Comparison of ENCODE assay signal across 16 mouse cellular contexts in the genomic region with DNA sequence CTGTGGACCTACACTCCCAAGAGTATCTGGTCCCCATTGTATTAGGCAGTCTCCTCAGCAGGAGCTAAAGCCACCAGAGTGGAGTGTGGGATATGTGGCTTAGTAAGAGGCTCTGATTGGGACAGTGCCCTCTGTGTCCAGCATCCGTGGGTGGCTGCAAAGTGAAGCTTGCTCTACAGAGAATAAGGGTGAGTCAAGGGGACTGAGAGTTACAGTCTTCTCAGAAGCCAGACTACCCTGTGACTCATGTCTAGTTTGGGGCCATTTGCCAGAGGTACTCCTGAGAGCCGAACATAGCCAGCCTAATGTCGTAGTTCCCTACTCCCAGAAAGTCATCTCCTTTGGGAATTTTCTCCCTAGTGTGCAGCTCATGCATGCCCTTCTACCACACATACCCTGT. TPM values are rescaled to one million over a fixed set of nuclear protein-coding genes. Genes with fewer than 3 reads are reported as not detected.
DNase-seq lines count a peak whose midpoint lies in the region; ATAC-seq and TF ChIP-seq lines count a peak whose summit lies in the region.
"Had no signal": no experiment of that assay in that cellular context is flagged by ENCODE, and none has a peak within 500 bp of the region (broad histone marks: within the 10 kb centered on the region; RNA-seq: fewer than 3 reads in every experiment).

No protein-coding gene starts in this region.

- ATAC-seq in liver, postnatal 0 days = no peak
- ATAC-seq in liver, embryonic 12.5 days = no peak
- no peak for ATAC-seq in erythroid progenitor cell, adult 5-6 weeks (replicated peaks; ENCODE audit: low FRiP score, poor library complexity, severe bottlenecking)
- ATAC-seq: CD4-positive, CD25-positive, alpha-beta regulatory T cell, adult 4 months had no signal

- H3K36me3 ChIP-seq in liver, postnatal 0 days (replicated peaks; ENCODE audit: insufficient read depth, low read length) = no peaks in the 10 kb centered on the region
- H3K36me3 ChIP-seq in liver, embryonic 12.5 days = no peaks in the 10 kb centered on the region
- H3K36me3 ChIP-seq in heart, embryonic 10.5 days = no peaks in the 10 kb centered on the region
- H3K36me3 ChIP-seq: forebrain, embryonic 10.5 days; limb, embryonic 15.5 days; neural tube, embryonic 13.5 days had no signal

- no peak overlapping the region for H3K9ac ChIP-seq in liver, postnatal 0 days (replicated peaks)
- no peak overlapping the region for H3K9ac ChIP-seq in liver, embryonic 12.5 days
- H3K9ac ChIP-seq: limb, embryonic 15.5 days; neural tube, embryonic 13.5 days had no signal

- H3K9me3 ChIP-seq in liver, postnatal 0 days (ENCODE audit: low read length) = no peaks in the 10 kb centered on the region
- no peaks in the 10 kb centered on the region for H3K9me3 ChIP-seq in liver, embryonic 12.5 days (replicated peaks)
- no peaks in the 10 kb centered on the region for H3K9me3 ChIP-seq in heart, embryonic 10.5 days
- H3K9me3 ChIP-seq: forebrain, embryonic 10.5 days; limb, embryonic 15.5 days had no signal

- intact Hi-C loops in left cerebral cortex, postnatal 14 days (cut with DNase I) = no loop called here

- TF ChIP-seq CTCF in liver, postnatal 0 days (IDR thresholded peaks at IDR 0.05; ENCODE audit: low read depth) = no peak

- no peak for DNase-seq in liver, postnatal 0 days
- peak; percentile 42 for DNase-seq in adrenal gland, postnatal 25 days
- no peak for DNase-seq in heart, embryonic 10.5 days (ENCODE audit: low spot score)
- DNase-seq in cerebellum, adult 18-20 months = no peak
- DNase-seq in left cerebral cortex, postnatal 14 days (ENCODE audit: low spot score in 2 of 2) = no peak
- DNase-seq: cerebellum, adult 8-10 months; layer of hippocampus, postnatal 36 days; lung, postnatal 4 days; midbrain, embryonic 14.5 days had no signal

- H3K4me1 ChIP-seq in liver, postnatal 0 days (ENCODE audit: insufficient read depth) = peaks cover 12% of the 10 kb centered on the region
- no peaks in the 10 kb centered on the region for H3K4me1 ChIP-seq in liver, embryonic 12.5 days
- peaks cover 8% of the 10 kb centered on the region for H3K4me1 ChIP-seq in heart, embryonic 10.5 days
- H3K4me1 ChIP-seq: forebrain, embryonic 10.5 days; neural tube, embryonic 13.5 days had no signal

- no peak for TF ChIP-seq EP300 in liver, postnatal 0 days (IDR thresholded peaks at IDR 0.05; ENCODE audit: low read depth)

- 69% methylated on average over 3 of the region's 3 CpGs for WGBS in liver, postnatal 0 days (ENCODE audit: insufficient replicate concordance)
- WGBS in liver, embryonic 12.5 days (ENCODE audit: insufficient replicate concordance) = 60% methylated on average over 3 of the region's 3 CpGs
- WGBS in heart, embryonic 10.5 days = 64% methylated on average over 3 of the region's 3 CpGs

- peak overlapping the region; percentile 97 for H3K27ac ChIP-seq in liver, postnatal 0 days (ENCODE audit: low read depth)
- no peak overlapping the region for H3K27ac ChIP-seq in liver, embryonic 12.5 days
- H3K27ac ChIP-seq in heart, embryonic 10.5 days = peak overlapping the region; percentile 29; the same call in 1 of the 2 replicates
- H3K27ac ChIP-seq: forebrain, embryonic 10.5 days; kidney, postnatal 0 days; limb, embryonic 15.5 days; neural tube, embryonic 13.5 days had no signal

- no peak overlapping the region for H3K4me3 ChIP-seq in liver, postnatal 0 days (ENCODE audit: low read depth, low read length)
- no peak overlapping the region for H3K4me3 ChIP-seq in liver, embryonic 12.5 days
- H3K4me3 ChIP-seq in heart, embryonic 10.5 days = no peak overlapping the region
- H3K4me3 ChIP-seq: forebrain, embryonic 10.5 days; limb, embryonic 15.5 days; neural tube, embryonic 13.5 days had no signal

- no peaks in the 10 kb centered on the region for H3K27me3 ChIP-seq in liver, postnatal 0 days (ENCODE audit: insufficient read depth, low read length)
- no peaks in the 10 kb centered on the region for H3K27me3 ChIP-seq in liver, embryonic 12.5 days (replicated peaks)
- H3K27me3 ChIP-seq in heart, embryonic 10.5 days (ENCODE audit: insufficient read depth, poor library complexity, severe bottlenecking) = no peaks in the 10 kb centered on the region
- H3K27me3 ChIP-seq: limb, embryonic 15.5 days; neural tube, embryonic 13.5 days had no signal

- H3K4me2 ChIP-seq in liver, postnatal 0 days (ENCODE audit: low read depth, low read length) = no peak overlapping the region
- no peak overlapping the region for H3K4me2 ChIP-seq in liver, embryonic 12.5 days
- H3K4me2 ChIP-seq: limb, embryonic 15.5 days; neural tube, embryonic 13.5 days had no signal

RNA-seq across cellular contexts. Expression of a gene that starts 50.7 kb away (rescaled TPM):
- polyA plus RNA-seq in liver, postnatal 0 days (2015; fragmentation: Nextera tagmentation; extraction: Ambion mirVana) = 12.7 and 15.1 TPM in 2 replicates
- 15.7 and 17.8 TPM in 2 replicates for polyA plus RNA-seq in liver, embryonic 12.5 days (2016; fragmentation: Nextera tagmentation; extraction: Ambion mirVana)
- total RNA-seq in adrenal gland, postnatal 25 days (2021) = 3.4 and 3.6 TPM in 2 replicates
- polyA plus RNA-seq in heart, embryonic 10.5 days (2016; fragmentation: Nextera tagmentation; extraction: Ambion mirVana) = 6.3 and 12.9 TPM in 2 replicates
- total RNA-seq in left cerebral cortex, postnatal 14 days (2021) = 1 to 10 TPM; 2.5 to 3.5 TPM
- 4.7 and 5.0 TPM in 2 replicates for total RNA-seq in erythroid progenitor cell, adult 5-6 weeks (2015; ENCODE audit: low replicate concordance)
- 5.8 and 9.7 TPM in 2 replicates for total RNA-seq in erythroid progenitor cell, adult 5-6 weeks (2017; ENCODE audit: low replicate concordance)
- polyA plus RNA-seq: CD4-positive, CD25-positive, alpha-beta regulatory T cell, adult 4 months had no signal
